22 mouse cellular contexts compared by ENCODE assay signal in genomic region chr8:121023736-121024135, GRCm38 (mm10).
A peak's percentile ranks its signal among the peaks of the same experiment; 100 is the strongest.
DNase-seq lines count a peak whose midpoint lies in the region; ATAC-seq lines count a peak whose summit lies in the region.
"Had no signal": no experiment of that assay in that cellular context is flagged by ENCODE, and none has a peak within 500 bp of the region (broad histone marks: within the 10 kb centered on the region; RNA-seq: fewer than 3 reads in every experiment).

No protein-coding gene starts in this region.

- DNase-seq in kidney, postnatal 4 days = no peak
- DNase-seq in thymus, postnatal 4 days = peak; percentile 38
- no peak for DNase-seq in thymus, adult 18-20 months
- DNase-seq in layer of hippocampus, adult 8-10 months (ENCODE audit: low spot score in 2 of 2) = no peak
- DNase-seq in cerebellum, adult 11 months = no peak
- DNase-seq in testis, postnatal 14 days (ENCODE audit: low spot score) = no peak
- DNase-seq: cerebellum, adult 8-10 months; heart, postnatal 4 days; kidney, postnatal 14 days; layer of hippocampus, adult 9-11 months; left cerebral cortex, postnatal 4 days; lung, adult 2 months had no signal

- no peaks in the 10 kb centered on the region for H3K9me3 ChIP-seq in kidney, embryonic 15.5 days (replicated peaks)
- no peaks in the 10 kb centered on the region for H3K9me3 ChIP-seq in intestine, embryonic 15.5 days
- H3K9me3 ChIP-seq: forebrain, embryonic 12.5 days; liver, embryonic 12.5 days; midbrain, embryonic 15.5 days had no signal

- peaks cover 86% of the 10 kb centered on the region for H3K27me3 ChIP-seq in kidney, embryonic 15.5 days
- H3K27me3 ChIP-seq in intestine, embryonic 15.5 days (replicated peaks) = 0 out of 2 replicates have a peak, but pooled peaks cover 3% of the 10 kb centered on the region
- H3K27me3 ChIP-seq: forebrain, embryonic 12.5 days; midbrain, embryonic 15.5 days had no signal

- 7% methylated on average over 18 of the region's 18 CpGs for WGBS in kidney, embryonic 15.5 days
- WGBS in intestine, embryonic 15.5 days = 27% methylated on average over 18 of the region's 18 CpGs

- ATAC-seq in kidney, embryonic 15.5 days (replicated peaks; ENCODE audit: low FRiP score) = no peak; the same call in 1 of the 2 replicates
- ATAC-seq in intestine, embryonic 15.5 days = peak; percentile 39; the same call in 1 of the 2 replicates
- ATAC-seq: hindbrain, postnatal 0 days; liver, embryonic 12.5 days; midbrain, embryonic 15.5 days had no signal

- peaks cover 37% of the 10 kb centered on the region for H3K4me1 ChIP-seq in kidney, embryonic 15.5 days
- peaks cover 13% of the 10 kb centered on the region for H3K4me1 ChIP-seq in intestine, embryonic 15.5 days (replicated peaks)
- H3K4me1 ChIP-seq: liver, embryonic 12.5 days; megakaryocyte, embryonic 14.5 days; midbrain, embryonic 15.5 days had no signal

- H3K27ac ChIP-seq in kidney, embryonic 15.5 days = no peak overlapping the region
- H3K27ac ChIP-seq in intestine, embryonic 15.5 days = 0 out of 2 replicates have a peak overlapping the region, but pooled peaks have one; percentile 13
- H3K27ac ChIP-seq: forebrain, embryonic 12.5 days; hindbrain, postnatal 0 days; left cerebral cortex, adult 2 months; liver, embryonic 12.5 days; midbrain, embryonic 15.5 days had no signal

- H3K36me3 ChIP-seq in kidney, embryonic 15.5 days = no peaks in the 10 kb centered on the region
- no peaks in the 10 kb centered on the region for H3K36me3 ChIP-seq in intestine, embryonic 15.5 days
- H3K36me3 ChIP-seq: forebrain, embryonic 12.5 days; heart, embryonic 12.5 days; liver, embryonic 12.5 days; midbrain, embryonic 15.5 days had no signal

- H3K4me2 ChIP-seq in kidney, embryonic 15.5 days = peak overlapping the region; percentile 33; the same call in 1 of the 2 replicates
- 0 out of 2 replicates have a peak overlapping the region, but pooled peaks have one; percentile 9 for H3K4me2 ChIP-seq in intestine, embryonic 15.5 days (replicated peaks)
- H3K4me2 ChIP-seq: forebrain, embryonic 12.5 days; heart, embryonic 12.5 days; liver, embryonic 12.5 days; midbrain, embryonic 15.5 days had no signal

- no peak overlapping the region for H3K9ac ChIP-seq in kidney, embryonic 15.5 days
- H3K9ac ChIP-seq in intestine, embryonic 15.5 days = no peak overlapping the region
- H3K9ac ChIP-seq: forebrain, embryonic 12.5 days; heart, embryonic 12.5 days; liver, embryonic 12.5 days; midbrain, embryonic 15.5 days had no signal

- no peak overlapping the region for H3K4me3 ChIP-seq in kidney, embryonic 15.5 days (replicated peaks)
- no peak overlapping the region for H3K4me3 ChIP-seq in intestine, embryonic 15.5 days (replicated peaks)
- H3K4me3 ChIP-seq: forebrain, embryonic 12.5 days; heart, embryonic 12.5 days; left cerebral cortex, adult 2 months; liver, embryonic 12.5 days; megakaryocyte, embryonic 14.5 days; midbrain, embryonic 15.5 days; myocyte had no signal
